Mouse (Mus musculus): ENCODE data around the gene Gm49661.
A peak's percentile ranks its signal among the peaks of the same experiment; 100 is the strongest.

The Gm49661 gene

DNA sequence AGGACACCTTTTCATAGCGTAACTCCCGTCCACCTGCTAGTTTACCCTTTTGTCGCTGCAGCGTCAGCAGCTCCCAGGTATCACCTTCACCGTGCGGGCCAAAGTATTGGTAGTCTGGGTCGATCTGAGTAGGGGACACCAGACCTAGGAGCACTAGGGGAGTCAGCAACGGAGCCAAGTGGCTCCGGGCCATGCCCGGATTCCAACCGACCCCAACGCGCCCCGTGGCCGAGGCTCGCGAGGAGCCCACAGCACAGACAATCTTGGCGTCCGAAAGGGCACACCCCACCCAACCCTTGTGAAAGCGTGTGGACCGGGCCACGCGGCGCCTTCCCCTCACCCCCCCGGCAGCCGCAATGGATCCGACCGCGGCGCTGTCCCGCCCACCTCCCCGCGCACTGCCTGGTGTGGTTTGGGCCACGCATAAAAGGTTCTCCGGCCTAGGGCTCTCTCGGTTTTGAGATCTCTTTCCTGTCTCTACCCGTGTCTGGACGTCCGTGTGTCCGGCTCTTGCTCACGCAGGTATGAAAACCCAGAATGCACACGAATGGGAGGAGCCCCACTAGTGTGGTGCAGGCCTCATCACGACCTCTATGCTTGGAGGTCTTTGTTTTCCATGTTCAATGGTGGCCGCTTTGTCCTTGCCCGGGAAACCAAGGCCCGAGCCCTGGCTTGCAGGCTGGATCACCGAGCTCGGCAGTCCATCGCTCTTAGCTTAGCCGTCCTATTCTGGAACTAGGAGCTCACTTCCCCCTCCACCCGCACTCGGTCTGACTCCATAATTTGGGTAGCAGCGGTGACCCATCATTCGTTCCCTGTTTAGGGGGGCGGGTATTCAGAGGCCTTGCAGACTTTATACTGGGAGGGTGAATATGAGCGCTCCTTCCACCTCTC, at the start of gene Gm49661, which contains the start of the genes Prdx2 and Rnaseh2a:
Gene Gm49661, minus strand, starts transcription at position 193 of the 894 bp plus-strand sequence.
Gene Prdx2, plus strand, starts transcription at position 347 of the 894 bp plus-strand sequence.
Gene Rnaseh2a, minus strand, starts transcription at position 527 of the 894 bp plus-strand sequence.
- DNase-seq = peak; percentile 73

DNA sequence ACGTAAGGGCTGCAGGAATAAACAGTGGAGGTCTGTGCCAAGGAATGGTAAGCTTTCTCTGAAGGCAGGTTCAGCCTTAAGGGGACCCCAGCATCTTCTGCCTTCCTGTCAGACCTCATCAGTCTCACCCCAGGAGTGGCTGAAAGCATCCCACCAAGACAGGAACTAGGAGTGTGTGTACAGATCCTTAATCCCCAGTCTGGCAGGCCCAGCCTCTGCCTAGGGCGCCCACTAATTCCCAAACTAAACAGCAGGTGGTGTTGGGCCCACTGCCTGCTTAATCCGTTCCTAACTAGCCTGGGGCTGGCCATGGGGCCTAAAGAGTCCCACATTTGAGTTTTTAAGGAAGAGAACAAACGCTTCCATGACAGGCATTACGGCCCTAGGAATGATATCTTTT, 48.0 kb upstream of the Gm49661 start:
- DNase-seq = no peak

DNA sequence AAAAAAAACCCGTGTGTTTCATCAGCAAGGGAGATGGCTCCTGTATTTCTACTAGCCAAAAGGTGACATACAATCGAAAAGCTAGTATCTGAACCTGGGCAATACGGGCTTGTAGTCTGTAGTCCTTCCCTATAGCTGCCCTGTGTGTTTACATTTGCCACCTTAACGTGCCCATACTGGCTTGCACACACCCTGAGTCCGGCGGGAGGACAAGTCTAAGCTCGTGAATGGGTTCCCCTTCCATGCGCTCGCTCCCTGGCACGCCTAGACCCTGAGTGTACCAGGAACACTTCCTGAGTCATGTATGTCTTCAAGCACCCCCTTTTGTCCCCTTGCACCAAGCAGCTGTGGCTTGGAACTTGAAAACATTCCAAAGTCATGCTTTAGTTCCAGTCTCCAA, 47.5 kb upstream of the Gm49661 start:
- DNase-seq = no peak

- no peak for DNase-seq
Observed at GRCm38 (mm10) chr8:85014431-85014830, 45.2 kb upstream of the Gm49661 start, which contains the start of gene Best2. Best2 (minus strand) TSS chr8:85014531.

DNA sequence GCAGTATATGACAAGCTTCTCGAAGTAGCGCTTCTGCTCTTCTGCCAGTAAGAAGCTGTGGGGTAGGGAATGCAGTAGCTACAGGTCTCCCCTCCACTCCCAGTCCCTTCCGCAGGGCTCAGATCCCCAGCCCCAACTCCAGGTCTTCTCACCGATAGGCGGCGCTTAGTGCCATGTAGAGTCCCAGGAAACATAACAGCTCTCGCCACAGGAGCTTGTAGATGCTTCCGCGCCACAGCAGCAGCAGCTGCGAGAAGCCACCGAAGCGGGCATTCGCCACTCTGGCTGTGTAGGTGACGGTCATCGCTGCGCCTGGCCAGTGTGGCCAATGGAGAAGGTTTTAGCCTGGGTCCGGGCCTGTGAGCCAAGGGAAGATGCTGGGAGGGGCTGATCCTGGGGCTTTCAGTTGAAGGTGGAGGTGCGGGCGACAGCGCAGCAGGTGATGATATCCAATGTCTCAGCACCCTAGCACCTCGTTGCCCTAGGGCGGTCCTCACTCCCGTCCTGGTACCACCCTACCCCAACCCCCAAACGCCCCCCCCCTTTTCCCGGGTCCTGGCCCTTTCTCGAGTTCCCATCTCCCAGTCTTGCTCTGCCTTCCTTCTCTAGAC, 44.1 kb upstream of the Gm49661 start:
- peak; percentile 82 for DNase-seq

DNA sequence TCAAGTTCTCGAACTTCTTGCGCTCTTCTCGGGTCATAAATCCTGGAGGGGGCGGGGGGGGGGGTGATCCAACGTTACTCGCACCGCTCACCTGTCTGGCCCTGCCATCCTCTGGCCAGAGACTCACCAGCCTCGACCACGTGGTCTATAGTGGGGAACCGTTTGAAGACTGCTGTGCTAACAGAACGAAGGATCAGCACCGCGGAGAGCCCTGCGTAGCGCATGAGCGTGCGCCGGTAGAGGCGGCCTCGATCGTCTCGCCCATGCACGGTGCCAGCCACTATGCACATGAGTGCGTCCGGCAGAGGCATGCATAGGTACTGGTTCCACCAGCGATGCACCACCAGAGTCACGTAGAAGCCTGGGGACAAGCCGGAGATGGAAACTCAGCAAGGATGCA, 42.0 kb upstream of the Gm49661 start:
- DNase-seq = no peak

GRCm38 (mm10) chr8:85007686-85008085, 38.5 kb upstream of the Gm49661 start:
- DNase-seq = no peak

GRCm38 (mm10) chr8:84997649-84998295, 28.5 kb upstream of the Gm49661 start:
- peak; percentile 93 for DNase-seq

- no peak for DNase-seq
Observed at GRCm38 (mm10) chr8:84996978-84997377, 27.7 kb upstream of the Gm49661 start.

- no peak for DNase-seq
Observed at GRCm38 (mm10) chr8:84995680-84996079, 26.4 kb upstream of the Gm49661 start.

DNA sequence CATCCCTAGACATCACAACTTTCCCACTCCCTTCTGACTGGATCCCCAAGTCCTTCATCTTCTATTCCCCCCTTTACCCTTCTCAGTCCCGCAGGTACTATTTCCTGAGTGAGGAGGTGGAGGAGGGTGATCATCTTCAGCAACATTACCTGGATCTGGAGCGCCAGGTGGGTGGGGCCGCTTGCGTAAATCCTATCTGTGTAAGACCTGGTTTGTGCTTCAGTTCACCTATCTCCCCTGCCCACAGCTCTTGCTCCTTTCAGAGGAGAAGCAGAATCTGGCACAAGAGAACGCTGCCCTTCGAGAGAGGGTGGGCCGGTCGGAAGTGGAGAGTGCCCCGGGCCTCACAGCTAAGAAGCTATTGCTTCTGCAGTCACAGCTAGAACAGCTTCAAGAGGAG, 25.1 kb upstream of the Gm49661 start:
- DNase-seq = no peak

DNA sequence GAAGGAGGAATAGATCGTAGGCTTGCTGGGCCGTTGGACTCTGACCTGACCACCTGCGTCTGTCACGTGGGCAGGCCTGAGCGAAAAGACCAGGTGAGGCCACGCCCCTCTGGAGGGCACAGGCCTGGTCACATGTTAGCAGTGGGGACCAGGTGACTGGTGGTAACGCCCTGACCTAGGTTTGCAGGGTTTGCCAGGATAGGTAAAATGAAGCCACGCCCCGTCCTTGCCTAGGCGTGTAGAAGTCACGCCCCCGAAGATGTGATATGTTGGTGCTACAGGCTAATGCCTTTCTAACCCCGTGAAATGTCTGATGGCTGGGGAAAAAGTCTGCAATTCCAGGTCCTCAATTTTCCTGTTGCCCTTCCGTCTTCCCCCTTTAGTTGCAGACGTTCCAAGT, 21.6 kb upstream of the Gm49661 start:
- no peak for DNase-seq

- peak; percentile 96 for DNase-seq
Observed at GRCm38 (mm10) chr8:84990349-84990748, 21.1 kb upstream of the Gm49661 start, which contains the start of gene Hook2. Hook2 (plus strand) TSS chr8:84990603.

- DNase-seq = peak; percentile 90
Observed at GRCm38 (mm10) chr8:84989810-84990209, 20.6 kb upstream of the Gm49661 start.

DNA sequence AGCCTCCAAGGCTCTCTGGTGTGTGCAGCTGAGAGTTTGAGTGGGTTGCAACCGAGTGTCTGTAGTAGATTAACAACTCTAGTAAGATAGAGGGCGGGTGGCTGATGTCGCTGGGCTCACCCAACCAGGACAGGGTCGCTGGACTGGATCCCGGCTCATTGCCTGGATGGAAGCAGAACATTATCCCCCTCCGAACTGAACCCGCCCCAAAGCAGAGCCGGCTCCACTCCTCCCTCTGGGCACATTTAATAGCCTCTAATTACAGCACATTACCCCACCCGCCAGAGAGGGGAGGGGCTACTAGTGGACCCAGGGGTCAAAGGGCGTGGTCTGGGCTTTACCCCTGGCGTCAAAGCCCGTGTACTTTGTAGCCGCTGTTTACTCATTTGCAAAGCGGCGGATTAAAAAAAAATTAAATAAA, 20.1 kb upstream of the Gm49661 start:
- DNase-seq = no peak

- DNase-seq = no peak
Observed at GRCm38 (mm10) chr8:84987903-84988302, 18.7 kb upstream of the Gm49661 start.

DNA sequence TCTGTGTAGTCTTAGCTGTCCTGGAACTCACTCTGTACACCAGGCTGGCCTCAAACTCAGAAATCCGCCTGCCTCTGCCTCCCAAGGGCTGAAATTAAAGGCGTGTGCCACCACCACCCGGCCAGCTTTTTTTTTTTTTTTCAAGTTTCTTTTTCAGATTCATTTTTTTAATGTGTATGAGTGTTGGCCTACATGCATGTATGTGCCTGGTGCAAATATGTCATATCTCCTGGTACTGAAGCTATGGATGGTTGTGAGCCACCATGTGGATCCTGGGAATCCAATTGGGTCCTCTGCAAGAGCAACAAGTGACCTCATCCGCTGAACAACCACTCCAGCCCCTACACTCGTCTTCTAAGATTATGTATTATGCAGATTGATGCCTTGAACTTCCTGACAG, 18.2 kb upstream of the Gm49661 start:
- DNase-seq = no peak

- DNase-seq = no peak
Observed at GRCm38 (mm10) chr8:84986379-84986945, 17.2 kb upstream of the Gm49661 start.

GRCm38 (mm10) chr8:84985684-84986378, 16.6 kb upstream of the Gm49661 start:
- DNase-seq = peak; percentile 98

- DNase-seq = no peak
Observed at GRCm38 (mm10) chr8:84985049-84985683, 15.9 kb upstream of the Gm49661 start.

GRCm38 (mm10) chr8:84984294-84985048, 15.2 kb upstream of the Gm49661 start:
- no peak for DNase-seq

Data from right cerebral cortex, adult 18-20 months (tissue).